Mouse (Mus musculus) embryo, embryonic 10 days (tissue): ENCODE measurements around the gene Rad51b.

ENCODE experiments used
- DNase-seq: peaks from one replicate; pipeline ENCODE4 v3.0.0-alpha.2; 2015; ENCODE audit warnings: low spot score

Rad51b gene

DNA sequence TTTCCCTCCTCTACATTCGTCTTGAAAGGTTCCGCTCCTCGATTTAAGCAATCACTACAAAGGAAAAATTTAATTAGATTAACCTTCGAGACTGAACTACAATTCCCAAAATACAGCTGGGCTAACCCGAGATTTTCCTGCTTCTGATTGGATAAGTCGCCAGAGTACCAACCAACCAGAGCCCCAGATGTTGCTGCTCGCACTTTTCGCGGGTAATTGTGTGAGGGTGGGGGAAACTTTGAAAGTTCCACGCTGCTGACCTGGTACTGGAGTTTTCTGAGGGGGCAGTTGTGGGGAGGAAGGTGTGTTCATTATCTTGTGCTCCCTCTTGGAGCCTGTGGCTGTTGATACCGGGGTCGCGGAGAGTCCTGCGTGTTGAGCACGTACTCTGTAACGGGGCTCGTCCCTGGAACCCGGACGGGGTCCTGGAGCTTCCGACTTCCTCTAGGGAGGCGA is at the start of gene Rad51b:
Gene Rad51b (plus strand): TSS at position 162 of the 456 bp plus-strand sequence.
- peak; percentile 93 for DNase-seq

DNA sequence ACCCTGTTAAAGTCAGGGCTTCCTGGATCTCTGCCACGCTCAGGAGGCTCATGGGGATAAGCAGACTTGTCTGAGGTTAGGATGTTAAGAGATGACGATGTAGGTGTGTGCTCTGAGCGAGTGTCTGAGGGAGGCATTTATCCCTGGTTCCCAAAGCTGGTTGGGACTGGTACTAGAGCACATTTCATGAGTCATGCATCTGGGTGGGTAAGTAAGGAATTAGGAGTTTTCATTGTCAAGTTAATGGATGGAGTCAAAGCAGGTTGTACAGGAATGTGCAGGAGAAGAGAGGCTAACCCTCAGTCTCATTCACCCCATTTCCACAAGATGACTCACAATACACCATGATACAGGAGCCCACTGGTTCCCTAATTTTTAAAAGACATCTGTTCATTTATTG is 49.0 kb upstream of the Rad51b start:
- no peak for DNase-seq

DNA sequence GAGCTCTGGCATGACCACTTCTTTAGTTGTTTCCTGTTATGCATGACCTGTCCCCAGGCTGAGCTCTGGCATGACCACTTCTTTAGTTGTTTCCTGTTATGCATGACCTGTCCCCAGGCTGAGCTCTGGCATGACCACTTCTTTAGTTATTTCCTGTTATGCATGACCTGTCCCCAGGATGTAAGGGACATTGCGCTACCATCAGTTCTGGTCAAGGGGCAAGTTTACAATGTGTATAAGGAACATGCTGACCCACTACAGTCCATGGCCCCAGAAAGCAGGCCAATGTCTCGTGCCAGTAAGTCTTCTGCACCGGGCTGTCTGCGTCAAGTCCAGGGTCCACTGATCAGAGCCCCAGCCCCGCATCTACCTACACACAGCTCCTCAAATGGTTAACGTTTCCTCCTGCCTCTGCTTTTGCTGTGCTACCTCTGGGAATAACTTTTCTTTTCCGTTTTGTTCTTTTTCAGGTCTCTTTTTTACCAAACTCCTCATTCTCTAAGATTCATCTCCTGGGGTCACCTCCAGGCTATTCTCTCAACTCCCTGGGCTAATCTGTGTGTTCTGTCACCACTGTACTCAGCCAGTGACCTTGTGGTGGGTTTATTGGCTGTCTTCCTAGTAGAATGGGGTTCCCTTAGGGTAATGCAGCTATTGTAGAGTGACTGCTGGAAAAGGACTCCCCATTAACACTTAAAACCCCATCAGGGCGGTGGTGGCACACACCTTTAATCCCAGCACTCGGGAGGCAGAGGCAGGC is 43.6 kb upstream of the Rad51b start:
- DNase-seq = no peak

DNA sequence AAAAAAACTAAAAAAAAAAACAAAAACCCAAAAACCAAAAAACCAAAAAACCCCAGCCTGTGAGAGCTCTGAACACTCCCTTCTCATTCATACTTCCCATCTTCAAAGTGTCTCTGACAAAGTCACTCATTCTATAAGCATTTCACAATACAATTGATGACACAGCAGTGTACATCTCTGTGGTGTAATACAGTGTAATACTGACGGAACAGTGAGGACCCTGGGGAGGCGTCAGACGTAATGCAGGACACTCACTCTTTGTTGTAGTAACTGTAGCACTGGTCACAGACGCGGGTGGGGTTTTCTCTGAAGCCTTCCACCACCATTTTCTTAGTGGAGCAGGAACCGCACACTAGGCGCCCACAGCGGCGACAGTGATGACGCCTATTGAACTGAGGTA is 42.1 kb upstream of the Rad51b start:
- no peak for DNase-seq

DNA sequence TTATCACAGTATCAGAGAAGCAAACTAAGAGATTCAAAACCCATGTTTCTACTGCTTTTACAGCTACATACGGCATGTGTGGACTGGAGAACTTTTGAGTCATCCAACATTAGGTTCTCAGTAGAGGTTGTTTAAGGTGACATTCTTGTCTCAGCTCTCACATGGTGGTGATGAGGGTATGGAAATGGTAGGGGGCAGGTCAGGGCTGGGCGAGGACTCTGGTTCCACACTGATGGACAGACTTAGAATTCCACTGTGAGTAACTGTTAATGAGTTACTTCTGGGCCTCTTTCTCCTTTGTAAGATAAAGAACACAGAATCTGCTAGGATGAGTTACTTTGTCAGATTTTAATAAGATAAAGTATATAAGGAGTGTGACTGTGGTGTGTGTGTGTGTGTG is 36.9 kb upstream of the Rad51b start:
- no peak for DNase-seq

DNA sequence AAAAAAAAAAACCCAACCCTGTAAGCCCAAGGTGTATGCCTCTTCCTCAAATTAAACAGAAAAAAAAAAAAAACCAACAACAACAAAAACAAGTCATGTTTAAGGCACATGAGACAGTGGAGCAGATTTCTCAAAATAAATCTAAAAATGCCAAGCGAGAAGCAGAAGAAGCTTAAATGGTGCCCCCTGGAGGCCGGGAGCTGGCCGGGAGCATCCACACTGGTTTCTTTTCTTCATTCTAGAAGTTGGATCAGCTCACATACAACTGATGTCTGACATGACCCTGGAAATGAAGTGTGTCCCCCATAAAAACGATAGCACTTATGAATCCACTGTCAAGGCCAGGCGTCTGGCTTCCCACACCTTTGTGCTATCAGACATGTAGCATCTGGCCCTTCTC is 36.0 kb upstream of the Rad51b start:
- DNase-seq = peak; percentile 29

DNA sequence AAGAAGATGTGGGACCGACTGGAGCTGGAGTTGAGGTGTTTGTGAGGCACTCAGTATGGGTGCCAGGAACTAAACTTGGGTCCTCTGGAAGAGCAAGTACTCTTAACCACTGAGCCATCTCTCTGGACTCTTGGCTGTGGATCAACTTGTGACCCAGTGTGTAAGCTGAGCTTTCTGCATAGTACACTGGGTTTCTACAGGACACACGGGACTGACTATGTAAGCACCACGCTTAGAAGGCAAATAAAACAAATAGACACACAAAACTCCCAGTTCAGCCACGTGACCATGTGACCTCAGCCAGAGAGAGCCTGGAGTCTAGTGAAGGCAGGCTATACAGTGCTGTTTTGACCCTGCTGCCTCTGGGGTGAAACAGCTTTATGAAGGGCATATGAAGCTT is 24.5 kb upstream of the Rad51b start:
- DNase-seq = no peak

DNA sequence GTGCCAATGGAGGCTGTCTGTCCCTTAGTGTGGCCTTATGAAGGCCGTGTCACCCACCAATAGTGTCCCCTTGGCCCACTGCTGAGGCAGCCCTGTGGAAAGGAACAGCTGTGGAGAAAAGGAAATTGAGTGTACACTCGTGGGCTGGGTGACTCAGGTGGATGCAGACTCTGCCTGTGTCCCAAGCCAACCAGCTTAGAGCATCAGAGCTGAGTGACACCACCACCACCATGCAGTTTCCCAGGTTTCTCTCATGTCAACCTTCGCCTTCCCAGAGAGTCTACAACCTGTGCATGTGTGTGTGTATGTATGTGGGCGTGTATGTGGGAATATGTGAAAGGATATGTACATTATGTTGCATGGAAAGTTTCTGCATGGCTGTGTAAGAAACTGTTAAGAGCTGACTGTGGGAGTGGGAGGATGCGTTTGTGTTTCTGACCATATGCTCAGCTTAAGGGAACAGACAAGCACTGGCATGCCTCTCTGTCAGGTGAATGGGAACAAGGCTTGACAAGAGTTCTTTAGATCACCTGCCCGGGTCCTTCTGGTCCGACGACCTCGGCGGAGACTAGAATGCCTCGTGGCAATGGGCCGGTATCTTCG is 17.5 kb upstream of the Rad51b start:
- no peak for DNase-seq

DNA sequence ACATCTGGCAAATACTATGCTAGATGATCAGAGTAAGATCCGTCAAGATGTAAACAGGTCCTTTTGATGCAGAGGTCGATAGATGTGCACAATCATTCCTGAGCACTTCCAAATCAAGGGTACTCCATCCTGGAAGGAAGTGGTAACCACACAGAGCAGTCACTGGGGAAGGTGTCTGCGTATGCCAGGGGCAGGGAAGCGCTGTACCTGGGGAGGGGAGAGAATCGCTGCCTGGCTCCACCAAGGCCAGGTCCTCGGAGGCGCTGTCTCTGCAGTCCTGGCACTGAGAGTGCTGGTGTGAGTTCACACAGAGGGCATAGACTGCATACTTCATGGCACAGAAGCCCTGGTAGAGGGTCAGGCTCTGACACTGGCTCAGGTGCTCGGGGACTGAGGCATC is 14.5 kb upstream of the Rad51b start:
- no peak for DNase-seq

DNA sequence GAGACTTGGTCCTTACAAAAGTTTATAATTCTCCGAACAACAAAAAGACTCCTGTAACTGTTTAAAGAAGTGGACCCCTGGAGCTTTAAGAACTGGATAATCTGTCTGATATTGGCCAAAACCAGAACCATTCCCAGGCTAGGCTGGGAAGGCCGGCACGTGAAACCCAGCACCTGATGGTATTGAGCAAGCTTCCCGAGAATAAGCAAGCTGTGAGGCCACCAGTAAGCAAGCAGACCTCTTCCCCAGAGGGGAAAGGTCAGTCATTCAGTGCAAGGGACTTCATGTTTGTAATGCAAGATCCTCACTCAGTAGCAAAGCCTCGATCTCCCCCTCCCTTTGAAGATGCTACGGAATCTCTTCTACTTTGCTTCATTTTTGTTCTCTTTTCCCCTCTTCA is 4.2 kb upstream of the Rad51b start:
- no peak for DNase-seq

DNA sequence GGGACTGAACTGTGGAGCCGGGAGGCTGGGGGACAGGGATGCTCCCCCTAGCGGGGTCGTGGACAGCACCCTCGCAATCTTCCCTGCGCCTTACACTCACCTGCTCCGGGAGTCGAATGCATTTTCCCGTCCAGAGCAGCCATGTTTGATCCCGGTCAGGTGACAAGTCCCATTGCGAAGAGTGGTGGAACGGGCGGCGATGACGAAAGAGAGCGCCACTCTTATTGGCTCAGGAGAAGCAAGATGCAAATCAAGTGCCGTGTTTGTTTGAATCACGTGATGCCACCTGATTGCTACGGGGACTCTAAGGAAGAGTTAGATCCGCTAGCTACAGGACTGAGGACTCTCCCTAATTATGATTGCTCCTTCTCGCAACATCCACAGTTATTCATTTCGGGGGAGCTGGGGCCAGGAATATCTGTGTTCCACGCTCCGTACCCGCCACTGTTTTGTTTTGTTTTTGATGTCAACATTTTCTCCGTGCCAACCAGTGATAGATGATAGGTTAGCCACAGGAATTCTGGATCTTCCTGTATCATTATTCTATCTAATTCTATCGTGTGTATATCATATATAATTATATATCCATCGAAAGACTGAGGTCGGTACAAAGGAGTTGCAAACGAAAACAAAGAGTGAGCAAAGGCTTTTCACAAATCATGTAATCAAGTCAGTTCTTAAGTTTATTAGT is 811 bp upstream of the Rad51b start, which contains the start of gene Zfyve26:
Gene Zfyve26 (minus strand): TSS at position 179 of the 691 bp plus-strand sequence.
- peak; percentile 98 for DNase-seq

DNA sequence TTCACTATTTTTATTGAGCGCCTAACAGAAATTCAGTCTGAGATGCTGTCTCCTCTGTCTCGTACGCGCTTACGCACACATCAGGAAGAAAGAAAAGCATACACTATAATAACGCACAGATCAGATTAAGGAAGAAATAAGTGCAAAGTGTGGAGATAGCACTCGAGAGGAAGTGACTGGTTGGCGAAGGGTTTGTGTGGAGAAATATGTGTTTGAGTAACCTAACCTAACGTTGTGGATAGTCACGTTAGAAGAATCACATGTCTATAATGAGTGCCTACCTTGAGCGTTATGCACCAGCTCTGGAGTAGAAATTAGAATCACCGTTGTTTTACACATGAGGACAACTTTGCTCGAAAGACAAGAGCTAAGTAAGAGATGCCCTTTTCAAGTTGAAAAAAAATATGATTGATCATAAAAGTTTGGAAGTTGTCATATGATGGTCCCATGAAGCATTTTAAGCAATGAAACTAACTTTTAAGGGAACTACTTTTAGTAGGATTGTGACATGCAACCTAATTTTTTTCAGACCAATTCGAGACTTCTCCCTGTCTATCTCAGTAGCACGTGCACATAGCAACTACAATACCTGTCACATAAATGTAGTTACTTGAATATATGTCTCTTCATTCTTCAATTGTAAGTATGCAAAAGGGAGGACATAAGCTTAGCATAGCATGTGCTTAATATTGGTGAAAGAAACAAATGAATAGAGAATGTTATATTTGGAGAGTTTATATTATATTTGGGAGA is 978 bp downstream of the Rad51b start:
- no peak for DNase-seq

DNA sequence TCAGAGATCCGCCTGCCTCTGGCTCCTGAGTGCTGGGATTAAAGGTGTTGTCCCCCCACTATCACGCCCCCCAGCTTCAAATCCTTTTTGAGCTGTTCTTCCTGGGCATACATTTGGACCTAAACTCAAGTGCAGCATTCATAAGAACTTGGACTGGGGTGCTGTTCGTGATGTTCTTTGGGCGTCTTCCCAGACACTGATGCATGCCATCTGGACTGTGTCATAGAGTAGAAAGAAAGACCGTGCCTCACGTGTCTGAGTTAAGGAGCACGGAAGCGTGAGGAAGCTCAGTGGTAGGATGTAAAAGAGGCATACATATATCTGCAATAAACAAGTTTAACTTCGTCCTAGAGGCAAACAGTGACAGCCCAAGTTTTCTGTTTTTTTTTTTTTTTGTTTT is 4.7 kb downstream of the Rad51b start:
- no peak for DNase-seq

DNA sequence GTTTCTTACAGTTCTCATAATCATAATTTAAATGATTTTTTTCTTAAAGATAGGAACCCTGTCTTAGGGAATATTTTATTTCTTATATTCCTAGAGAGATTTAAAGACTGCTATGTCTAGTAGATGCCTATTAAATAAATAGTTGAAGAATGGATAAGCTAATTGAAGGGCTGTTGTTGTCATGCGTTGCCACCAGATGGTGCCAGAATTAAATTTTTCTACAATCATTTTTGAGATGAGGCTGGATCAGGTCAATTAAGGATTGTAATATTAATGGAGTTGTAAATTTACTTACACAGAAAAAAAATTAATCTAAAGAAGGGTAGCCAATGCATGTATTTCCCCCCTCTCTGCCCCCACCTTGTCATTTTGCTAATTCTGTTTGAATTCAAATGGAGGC is 8.0 kb downstream of the Rad51b start:
- no peak for DNase-seq

DNA sequence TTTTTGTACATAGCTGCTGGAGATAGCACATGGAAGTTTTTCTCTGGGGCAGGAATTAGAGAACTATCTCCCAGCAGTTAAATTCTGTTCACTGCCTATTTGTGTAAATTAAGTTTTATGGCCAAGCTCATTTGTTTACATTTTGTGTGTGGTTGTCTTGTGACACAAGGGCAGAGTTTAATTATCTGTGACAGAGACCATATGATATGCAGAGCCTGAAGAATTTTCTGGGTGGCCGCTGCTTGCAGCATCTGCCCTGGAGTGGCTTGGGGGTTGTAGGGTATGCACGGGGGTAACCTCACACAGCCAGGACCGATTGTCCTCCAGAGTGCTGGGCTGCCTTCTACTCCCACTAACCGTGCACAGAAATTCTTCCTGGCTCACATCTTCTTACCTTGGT is 8.9 kb downstream of the Rad51b start:
- no peak for DNase-seq

DNA sequence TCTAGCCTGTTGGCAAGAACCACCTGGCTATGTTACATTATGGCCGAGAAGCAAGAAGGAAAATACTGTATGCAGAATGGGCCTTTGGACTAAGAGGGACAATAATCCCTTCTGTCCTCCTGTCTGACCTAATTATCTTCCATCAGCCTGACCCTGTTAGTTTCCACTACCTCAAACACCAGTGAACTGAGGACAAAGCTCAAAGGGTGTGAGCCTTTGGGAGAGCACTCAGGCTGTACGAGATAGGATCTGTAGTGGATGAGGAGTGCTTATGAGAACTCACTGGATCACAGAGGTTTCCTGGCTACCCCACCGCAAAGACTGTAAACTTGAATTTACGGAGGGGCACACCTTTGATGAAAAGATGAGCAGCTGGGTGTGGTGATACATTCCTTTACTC is 16.6 kb downstream of the Rad51b start:
- DNase-seq = no peak

DNA sequence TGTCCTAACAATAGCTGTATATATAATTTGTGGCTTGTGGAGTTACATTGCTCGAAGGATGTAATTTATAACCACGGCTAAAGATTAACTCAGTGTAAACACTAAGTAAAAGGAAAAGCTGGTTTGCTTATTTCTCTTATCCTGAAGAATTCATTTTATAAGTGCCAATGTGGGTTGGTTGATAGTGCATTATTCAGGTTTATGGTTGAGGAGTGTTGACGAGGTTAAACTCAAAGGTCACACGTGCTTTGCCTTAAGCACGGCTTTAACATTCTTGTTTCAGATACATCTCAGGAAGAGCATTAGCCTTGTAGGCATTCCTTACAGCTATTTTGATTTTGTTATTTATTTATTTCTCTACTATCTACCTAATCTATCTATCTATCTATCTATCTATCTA is 20.3 kb downstream of the Rad51b start:
- DNase-seq = no peak

DNA sequence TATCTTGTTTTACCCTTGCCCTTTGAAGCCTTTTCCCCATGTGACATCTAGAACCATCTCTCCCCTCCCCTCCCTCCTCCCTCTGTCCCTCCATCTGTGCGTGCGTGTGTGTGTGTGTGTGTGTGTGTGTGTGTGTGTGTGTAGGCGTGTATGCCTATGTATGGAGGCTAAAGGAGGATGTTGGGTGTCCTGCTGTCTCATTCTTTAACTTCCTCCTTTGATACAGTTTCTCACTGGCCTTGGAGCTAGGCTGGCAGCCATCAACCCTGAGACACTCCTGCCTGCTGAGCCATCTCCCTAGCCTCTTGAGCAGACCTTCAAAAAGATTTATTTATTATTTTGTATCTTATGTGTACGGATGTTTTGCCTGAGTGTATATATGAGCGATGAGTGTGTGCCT is 23.8 kb downstream of the Rad51b start:
- no peak for DNase-seq

DNA sequence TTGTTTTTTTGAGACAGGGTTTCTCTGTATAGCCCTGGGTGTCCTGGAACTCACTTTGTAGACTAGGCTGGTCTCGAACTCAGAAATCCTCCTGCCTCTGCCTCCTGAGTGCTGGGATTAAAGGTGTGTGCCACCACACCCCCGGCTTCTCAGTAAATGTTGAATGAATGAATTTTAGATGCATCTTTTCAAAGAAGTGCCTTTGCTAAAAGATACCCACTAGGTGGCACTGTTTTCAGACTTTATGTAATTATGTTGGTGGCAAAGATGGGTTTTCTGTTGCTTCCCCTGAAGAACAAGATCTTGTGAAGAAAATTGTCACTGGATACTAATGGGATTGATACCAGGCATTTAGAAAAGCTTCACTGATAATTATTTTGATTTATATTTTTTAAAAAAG is 25.5 kb downstream of the Rad51b start:
- DNase-seq = peak; percentile 64

DNA sequence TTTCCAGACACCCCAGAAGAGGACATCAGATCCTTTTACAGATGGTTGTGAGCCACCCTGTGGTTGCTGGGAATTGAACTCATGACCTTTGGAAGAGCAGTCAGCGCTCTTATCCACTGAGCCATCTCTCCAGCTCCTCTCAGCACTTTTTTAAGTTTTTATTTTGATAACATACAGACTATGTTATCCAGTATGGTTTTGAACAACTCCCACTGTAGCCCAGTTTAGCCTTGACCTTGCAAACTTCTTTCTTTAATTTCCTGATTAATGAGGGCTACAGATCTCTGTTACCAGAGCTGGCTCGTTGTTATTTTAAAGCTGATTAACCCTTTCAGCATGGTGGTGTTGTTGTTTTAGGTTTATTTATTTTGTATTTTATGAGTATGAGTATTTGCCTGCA is 29.2 kb downstream of the Rad51b start:
- DNase-seq = no peak

DNA sequence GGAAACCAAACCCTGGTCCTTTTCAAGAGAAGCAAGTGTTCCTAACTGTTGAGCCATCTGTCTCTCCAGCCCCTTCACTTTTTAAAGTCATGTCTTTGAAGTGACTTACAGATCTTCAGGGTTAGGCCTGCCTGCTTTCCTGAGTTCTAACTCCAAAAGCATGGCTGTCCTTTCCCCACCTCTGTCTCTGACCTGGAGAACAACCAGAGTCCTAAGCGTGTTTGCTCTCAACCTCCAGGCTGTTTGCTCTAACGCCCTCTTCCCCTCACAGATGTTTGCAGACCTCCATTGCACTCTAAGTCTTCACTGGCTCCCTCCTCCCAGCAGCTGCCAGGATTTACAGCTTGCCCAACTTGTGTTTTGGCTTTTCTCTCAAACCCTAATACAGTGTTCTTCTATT is 29.7 kb downstream of the Rad51b start:
- DNase-seq = no peak

DNA sequence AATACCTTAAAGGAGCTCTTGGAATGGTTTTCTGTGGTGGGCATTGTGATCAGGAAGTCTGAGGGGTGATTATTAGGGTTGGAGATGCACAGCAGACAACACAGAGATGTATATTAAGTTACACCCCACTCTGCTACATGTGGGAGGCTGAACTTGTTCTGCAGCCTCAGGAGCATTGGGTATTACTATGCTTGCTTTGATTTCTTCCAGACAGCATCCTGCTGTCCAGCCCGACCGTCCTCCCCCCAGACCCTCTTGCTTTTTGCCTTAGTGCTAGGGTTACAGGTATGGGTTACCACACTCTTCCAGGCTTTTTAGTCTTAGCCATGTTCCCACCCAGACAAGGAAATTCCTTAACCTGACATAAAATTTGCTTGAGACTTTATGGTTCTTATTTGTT is 30.8 kb downstream of the Rad51b start:
- DNase-seq = no peak

DNA sequence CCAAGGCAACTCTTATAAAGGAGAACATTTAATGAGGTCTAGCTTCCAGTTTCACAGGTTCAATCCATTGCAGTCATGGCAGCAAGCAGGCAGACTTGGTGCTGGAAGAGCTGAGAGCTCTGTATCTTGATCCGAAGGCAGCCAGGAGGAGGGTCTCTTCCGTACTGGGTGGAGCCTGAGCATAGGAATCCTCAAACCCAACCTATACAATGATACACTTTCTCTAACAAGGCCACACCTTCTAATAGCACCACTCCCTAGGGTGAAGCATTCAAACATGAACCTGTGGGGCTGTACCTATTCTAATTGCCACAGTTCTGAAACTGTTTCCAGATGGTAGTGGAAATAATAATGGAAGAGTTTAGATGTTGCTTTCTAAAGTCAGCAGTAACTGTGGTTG is 33.5 kb downstream of the Rad51b start:
- DNase-seq = no peak
